Mouse (Mus musculus): Measurements from ENCODE around the gene Krt81. TPM values are rescaled to one million over a fixed set of nuclear protein-coding genes. Genes with fewer than 3 reads are reported as not detected.

Gene Krt81
- polyA plus RNA-seq, 1 experiment from 2014 or later = not detected

GRCm38 (mm10) chr15:101482056-101482455, 18.5 kb upstream of the Krt81 start:
- H3K27me3 ChIP-seq = 0 out of 2 replicates have a peak, but pooled peaks cover 6% of the 10 kb centered on the region
- no peak for ATAC-seq
- no peak overlapping the region for H3K9ac ChIP-seq
- H3K4me3 ChIP-seq = no peak overlapping the region
- H3K27ac ChIP-seq = no peak overlapping the region
- WGBS = 49% methylated on average over 4 of the region's 4 CpGs
- H3K4me2 ChIP-seq = no peak overlapping the region
- no peaks in the 10 kb centered on the region for H3K36me3 ChIP-seq (ENCODE audit: poor library complexity, severe bottlenecking)
- H3K4me1 ChIP-seq = peaks cover 11% of the 10 kb centered on the region
- H3K9me3 ChIP-seq (replicated peaks) = no peaks in the 10 kb centered on the region

GRCm38 (mm10) chr15:101479666-101480060, 16.1 kb upstream of the Krt81 start:
- Histone ChIP-seq H3K4me3 (peak overlapping the region; percentile 33), H3K27ac (no peak overlapping the region), H3K9ac (peak overlapping the region; percentile 5; the same call in 1 of the 2 replicates), H3K9me3 (replicated peaks) (no peaks in the 10 kb centered on the region), H3K36me3 (ENCODE audit: poor library complexity, severe bottlenecking) (no peaks in the 10 kb centered on the region), H3K4me1 (peaks cover 11% of the 10 kb centered on the region), H3K4me2 (peak overlapping the region; percentile 66), H3K27me3 (0 out of 2 replicates have a peak, but pooled peaks cover 6% of the 10 kb centered on the region)
- WGBS = 29% methylated on average over 11 of the region's 11 CpGs
- no peak for ATAC-seq

- Histone ChIP-seq H3K4me2 (peak overlapping the region; percentile 66), H3K9me3 (replicated peaks) (no peaks in the 10 kb centered on the region), H3K27me3 (0 out of 2 replicates have a peak, but pooled peaks cover 6% of the 10 kb centered on the region), H3K4me3 (peak overlapping the region; percentile 33), H3K27ac (no peak overlapping the region), H3K9ac (peak overlapping the region; percentile 5), H3K4me1 (peaks cover 11% of the 10 kb centered on the region), H3K36me3 (ENCODE audit: poor library complexity, severe bottlenecking) (no peaks in the 10 kb centered on the region)
- WGBS = 13% methylated on average over 31 of the region's 31 CpGs
- peak; percentile 36; the same call in 1 of the 2 replicates for ATAC-seq
Observed at GRCm38 (mm10) chr15:101479007-101479665, 15.6 kb upstream of the Krt81 start.

- Histone ChIP-seq H3K9me3 (replicated peaks) (no peaks in the 10 kb centered on the region), H3K27me3 (no peaks in the 10 kb centered on the region), H3K9ac (no peak within 1 kb of the TSS), H3K36me3 (ENCODE audit: poor library complexity, severe bottlenecking) (no peaks in the 10 kb centered on the region), H3K27ac (no peak within 1 kb of the TSS), H3K4me2 (no peak within 1 kb of the TSS), H3K4me1 (no peaks in the 10 kb centered on the region), H3K4me3 (no peak within 1 kb of the TSS)
- WGBS = 34% methylated on average over 10 of the region's 10 CpGs
- no peak for ATAC-seq
Observed at GRCm38 (mm10) chr15:101472952-101473528, 9.5 kb upstream of the Krt81 start, which contains the start of gene Krt86. Krt86 (plus strand) TSS chr15:101473478.

- ATAC-seq = no peak
- 85% methylated on average over 4 of the region's 4 CpGs for WGBS
- no peaks in the 10 kb centered on the region for H3K9me3 ChIP-seq (replicated peaks)
Observed at GRCm38 (mm10) chr15:101469093-101469492, 5.5 kb upstream of the Krt81 start.

GRCm38 (mm10) chr15:101459283-101459682, 4.3 kb downstream of the Krt81 start:
- H3K9ac ChIP-seq = no peak overlapping the region
- no peaks in the 10 kb centered on the region for H3K27me3 ChIP-seq
- no peak overlapping the region for H3K4me2 ChIP-seq
- ATAC-seq = no peak
- peaks cover 9% of the 10 kb centered on the region; the same call in 1 of the 2 replicates for H3K4me1 ChIP-seq
- no peak overlapping the region for H3K4me3 ChIP-seq
- no peaks in the 10 kb centered on the region for H3K36me3 ChIP-seq (ENCODE audit: poor library complexity, severe bottlenecking)
- 82% methylated on average over 14 of the region's 14 CpGs for WGBS
- H3K27ac ChIP-seq = no peak overlapping the region
- H3K9me3 ChIP-seq (replicated peaks) = peaks cover 8% of the 10 kb centered on the region

More at GRCm38 (mm10) chr15:101469093-101469492, 5.5 kb upstream of the Krt81 start:
- Histone ChIP-seq H3K27ac (no peak overlapping the region), H3K36me3 (ENCODE audit: poor library complexity, severe bottlenecking) (no peaks in the 10 kb centered on the region), H3K4me2 (no peak overlapping the region), H3K27me3 (no peaks in the 10 kb centered on the region), H3K9ac (no peak overlapping the region), H3K4me3 (no peak overlapping the region), H3K4me1 (no peaks in the 10 kb centered on the region)

GRCm38 (mm10) chr15:101458361-101458930, 5.1 kb downstream of the Krt81 start:
- WGBS = 34% methylated on average over 16 of the region's 16 CpGs
- H3K9ac ChIP-seq = no peak overlapping the region
- H3K9me3 ChIP-seq (replicated peaks) = peaks cover 8% of the 10 kb centered on the region
- peaks cover 9% of the 10 kb centered on the region; the same call in 1 of the 2 replicates for H3K4me1 ChIP-seq
- no peak for ATAC-seq
- H3K36me3 ChIP-seq (ENCODE audit: poor library complexity, severe bottlenecking) = no peaks in the 10 kb centered on the region
- H3K27me3 ChIP-seq = no peaks in the 10 kb centered on the region
- H3K4me2 ChIP-seq = no peak overlapping the region
- H3K27ac ChIP-seq = no peak overlapping the region
- H3K4me3 ChIP-seq = no peak overlapping the region

- WGBS = 90% methylated on average over 6 of the region's 6 CpGs
- H3K36me3 ChIP-seq (ENCODE audit: poor library complexity, severe bottlenecking) = no peaks in the 10 kb centered on the region
- H3K9me3 ChIP-seq (replicated peaks) = peaks cover 8% of the 10 kb centered on the region
- H3K27ac ChIP-seq = no peak overlapping the region
- no peak for ATAC-seq
- no peaks in the 10 kb centered on the region for H3K27me3 ChIP-seq
- no peak overlapping the region for H3K4me2 ChIP-seq
- H3K4me3 ChIP-seq = no peak overlapping the region
- H3K9ac ChIP-seq = no peak overlapping the region
- peaks cover 9% of the 10 kb centered on the region; the same call in 1 of the 2 replicates for H3K4me1 ChIP-seq
Observed at GRCm38 (mm10) chr15:101455891-101456290, 7.7 kb downstream of the Krt81 start.

- WGBS = 93% methylated on average over 2 of the region's 2 CpGs
- Histone ChIP-seq H3K27me3 (no peaks in the 10 kb centered on the region), H3K4me2 (no peak overlapping the region)
Observed at GRCm38 (mm10) chr15:101455292-101455691, 8.3 kb downstream of the Krt81 start.

GRCm38 (mm10) chr15:101454774-101455173, 8.8 kb downstream of the Krt81 start:
- no peak for ATAC-seq
- H3K4me3 ChIP-seq = no peak overlapping the region
- H3K36me3 ChIP-seq (ENCODE audit: poor library complexity, severe bottlenecking) = no peaks in the 10 kb centered on the region
- no peak overlapping the region for H3K27ac ChIP-seq
- no peaks in the 10 kb centered on the region for H3K27me3 ChIP-seq
- H3K9ac ChIP-seq = no peak overlapping the region
- peaks cover 8% of the 10 kb centered on the region for H3K9me3 ChIP-seq (replicated peaks)
- WGBS = 91% methylated on average over 8 of the region's 8 CpGs
- no peak overlapping the region for H3K4me2 ChIP-seq
- peaks cover 9% of the 10 kb centered on the region; the same call in 1 of the 2 replicates for H3K4me1 ChIP-seq

More at GRCm38 (mm10) chr15:101455292-101455691, 8.3 kb downstream of the Krt81 start:
- no peak for ATAC-seq
- Histone ChIP-seq H3K9me3 (replicated peaks) (peaks cover 8% of the 10 kb centered on the region), H3K36me3 (ENCODE audit: poor library complexity, severe bottlenecking) (no peaks in the 10 kb centered on the region), H3K27ac (no peak overlapping the region), H3K9ac (no peak overlapping the region), H3K4me3 (no peak overlapping the region), H3K4me1 (peaks cover 9% of the 10 kb centered on the region; the same call in 1 of the 2 replicates)

- Histone ChIP-seq H3K4me1 (peaks cover 1% of the 10 kb centered on the region; the same call in 1 of the 2 replicates), H3K36me3 (ENCODE audit: poor library complexity, severe bottlenecking) (no peaks in the 10 kb centered on the region), H3K27me3 (no peaks in the 10 kb centered on the region), H3K4me3 (no peak overlapping the region), H3K4me2 (peak overlapping the region; percentile 27), H3K9me3 (replicated peaks) (peaks cover 8% of the 10 kb centered on the region), H3K27ac (no peak overlapping the region), H3K9ac (no peak overlapping the region)
- ATAC-seq = no peak; the same call in 1 of the 2 replicates
- 7% methylated on average over 13 of the region's 13 CpGs for WGBS
Observed at GRCm38 (mm10) chr15:101453093-101453736, 10.3 kb downstream of the Krt81 start.

- Histone ChIP-seq H3K4me2 (no peak within 1 kb of the TSS), H3K9me3 (replicated peaks) (no peaks in the 10 kb centered on the region), H3K27me3 (no peaks in the 10 kb centered on the region), H3K4me3 (no peak within 1 kb of the TSS), H3K36me3 (ENCODE audit: poor library complexity, severe bottlenecking) (no peaks in the 10 kb centered on the region), H3K27ac (no peak within 1 kb of the TSS), H3K9ac (no peak within 1 kb of the TSS), H3K4me1 (0 out of 2 replicates have a peak, but pooled peaks cover 4% of the 10 kb centered on the region)
- ATAC-seq = no peak
- WGBS = 79% methylated on average over 2 of the region's 2 CpGs
Observed at GRCm38 (mm10) chr15:101447444-101447843, 16.1 kb downstream of the Krt81 start, which contains the start of gene Krt88. Krt88 (plus strand) TSS chr15:101447744.

Data from forebrain, embryonic 13.5 days (tissue).